Mouse (Mus musculus): ENCODE results near the gene Olfr629. TPM values are rescaled to one million over a fixed set of nuclear protein-coding genes. Genes with fewer than 3 reads are reported as not detected.

Gene Olfr629
- polyA plus RNA-seq, 1 experiment, result not detected

GRCm38 (mm10) chr7:103714371-103714770, 30.4 kb downstream of the Olfr629 start, which contains the start of gene Olfr243:
Gene Olfr243, plus strand, starts transcription at chr7:103714671.
- no peaks in the 10 kb centered on the region for H3K9me3 ChIP-seq (ENCODE audit: control insufficient read depth, low read length)
- peaks cover 1% of the 10 kb centered on the region; the same call in 1 of the 2 replicates for H3K4me1 ChIP-seq (ENCODE audit: control insufficient read depth)
- no peaks in the 10 kb centered on the region for H3K36me3 ChIP-seq (ENCODE audit: control insufficient read depth)
- TF ChIP-seq GATA1 (IDR thresholded peaks at IDR 0.05; ENCODE audit: low read length), result no peak
- no peak for TF ChIP-seq TAL1 (IDR thresholded peaks at IDR 0.05; ENCODE audit: low read length)
- H3K4me3 ChIP-seq (replicated peaks), result no peak within 1 kb of the TSS
- H3K27me3 ChIP-seq (ENCODE audit: control insufficient read depth), result no peaks in the 10 kb centered on the region

- Histone ChIP-seq H3K4me3 (replicated peaks) (no peak overlapping the region), H3K9me3 (ENCODE audit: control insufficient read depth, low read length) (no peaks in the 10 kb centered on the region), H3K4me1 (ENCODE audit: control insufficient read depth) (peaks cover 1% of the 10 kb centered on the region; the same call in 1 of the 2 replicates), H3K36me3 (ENCODE audit: control insufficient read depth) (no peaks in the 10 kb centered on the region), H3K27me3 (ENCODE audit: control insufficient read depth) (no peaks in the 10 kb centered on the region)
- no peak for TF ChIP-seq TAL1 (IDR thresholded peaks at IDR 0.05; ENCODE audit: low read length)
- no peak for TF ChIP-seq GATA1 (IDR thresholded peaks at IDR 0.05; ENCODE audit: low read length)
These were observed 32.7 kb downstream of the Olfr629 start for GRCm38 (mm10) chr7:103712024-103712423.

- H3K27me3 ChIP-seq (ENCODE audit: control insufficient read depth), result no peaks in the 10 kb centered on the region
- H3K9me3 ChIP-seq (ENCODE audit: control insufficient read depth, low read length), result no peaks in the 10 kb centered on the region
- TF ChIP-seq TAL1 (IDR thresholded peaks at IDR 0.05; ENCODE audit: low read length), result no peak
- TF ChIP-seq GATA1 (IDR thresholded peaks at IDR 0.05; ENCODE audit: low read length), result no peak
- H3K4me1 ChIP-seq (ENCODE audit: control insufficient read depth), result no peaks in the 10 kb centered on the region
- H3K4me3 ChIP-seq (replicated peaks), result no peak overlapping the region
- H3K36me3 ChIP-seq (ENCODE audit: control insufficient read depth), result no peaks in the 10 kb centered on the region
These were observed 45.3 kb downstream of the Olfr629 start for GRCm38 (mm10) chr7:103699469-103699868.

Other genes with a start within 250 kb of the Olfr629 start
- not detected in 2 replicates for gene Olfr609, start 246.9 kb downstream of the Olfr629 start, polyA plus RNA-seq (2012)
- not detected in 2 replicates for gene Olfr610, start 232.8 kb downstream of the Olfr629 start, polyA plus RNA-seq (2012)
- gene Olfr611, start 224.1 kb downstream of the Olfr629 start, polyA plus RNA-seq (2012), result not detected in 2 replicates
- gene Olfr612, start 202.2 kb downstream of the Olfr629 start, polyA plus RNA-seq (2012), result not detected in 2 replicates
- gene Olfr613, start 196.9 kb downstream of the Olfr629 start, polyA plus RNA-seq (2012), result not detected in 2 replicates
- not detected in 2 replicates for gene Olfr615, start 188.9 kb downstream of the Olfr629 start, polyA plus RNA-seq (2012)
- not detected in 2 replicates for gene Olfr616, start 175.8 kb downstream of the Olfr629 start, polyA plus RNA-seq (2012)
- gene Olfr617, start 171.9 kb downstream of the Olfr629 start, polyA plus RNA-seq (2012), result not detected in 2 replicates
- gene Olfr618, start 154.8 kb downstream of the Olfr629 start, polyA plus RNA-seq (2012), result not detected in 2 replicates
- gene Olfr619, start 144.4 kb downstream of the Olfr629 start, polyA plus RNA-seq (2012), result not detected in 2 replicates
- gene Olfr620, start 132.4 kb downstream of the Olfr629 start, polyA plus RNA-seq (2012), result not detected in 2 replicates
- gene Olfr622, start 102.2 kb downstream of the Olfr629 start, polyA plus RNA-seq (2012), result not detected in 2 replicates
- not detected in 2 replicates for gene Olfr623, start 81.2 kb downstream of the Olfr629 start, polyA plus RNA-seq (2012)
- not detected in 2 replicates for gene Olfr624, start 73.8 kb downstream of the Olfr629 start, polyA plus RNA-seq (2012)
- gene Olfr625-ps1, start 62.2 kb downstream of the Olfr629 start, polyA plus RNA-seq (2012), result not detected in 2 replicates
- not detected in 2 replicates for gene Olfr243, start 30.3 kb downstream of the Olfr629 start, polyA plus RNA-seq (2012)
- gene Olfr628, start 14.6 kb downstream of the Olfr629 start, polyA plus RNA-seq (2012), result not detected in 2 replicates
- not detected in 2 replicates for gene Olfr630, start 12.4 kb upstream of the Olfr629 start, polyA plus RNA-seq (2012)
- gene Olfr69, start 26.7 kb upstream of the Olfr629 start, polyA plus RNA-seq (2012), result not detected in 2 replicates
- 0.02 TPM in 1 of 2 replicates, not detected in the other for gene Olfr68, start 34.8 kb upstream of the Olfr629 start, polyA plus RNA-seq (2012)
- not detected in 2 replicates for gene Olfr67, start 46.9 kb upstream of the Olfr629 start, polyA plus RNA-seq (2012)
- 22,007 and 54,805 TPM in 2 replicates for gene Hbb-bt, start 69.1 kb upstream of the Olfr629 start, polyA plus RNA-seq (2012)
- gene Hbb-bs, start 83.2 kb upstream of the Olfr629 start, polyA plus RNA-seq (2012), result 263,491 and 269,873 TPM in 2 replicates
- 0.10 TPM in 1 of 2 replicates, not detected in the other for gene Hbb-bh2, start 95.6 kb upstream of the Olfr629 start, polyA plus RNA-seq (2012)
- 4.0 and 4.3 TPM in 2 replicates for gene Hbb-bh1, start 98.2 kb upstream of the Olfr629 start, polyA plus RNA-seq (2012)
- gene Hbb-y, start 108.3 kb upstream of the Olfr629 start, polyA plus RNA-seq (2012), result 85.0 and 543 TPM in 2 replicates
- gene Olfr66, start 141.3 kb upstream of the Olfr629 start, polyA plus RNA-seq (2012), result not detected in 2 replicates
- gene Olfr64, start 149.5 kb upstream of the Olfr629 start, polyA plus RNA-seq (2012), result not detected in 2 replicates
- 0.08 TPM in 1 of 2 replicates, not detected in the other for gene Olfr65, start 158.5 kb upstream of the Olfr629 start, polyA plus RNA-seq (2012)
- gene Olfr631, start 183.9 kb upstream of the Olfr629 start, polyA plus RNA-seq (2012), result 0.10 TPM in 1 of 2 replicates, not detected in the other
- gene Olfr632, start 189.4 kb upstream of the Olfr629 start, polyA plus RNA-seq (2012), result not detected in 2 replicates
- gene Olfr633, start 199.5 kb upstream of the Olfr629 start, polyA plus RNA-seq (2012), result not detected in 2 replicates
- 0.01 TPM in 1 of 2 replicates, not detected in the other for gene Olfr635, start 226.2 kb upstream of the Olfr629 start, polyA plus RNA-seq (2012)

All from erythroblast, embryonic 14.5 days (primary cell).